Mouse (Mus musculus) liver, adult 2 months (tissue): ENCODE measurements around the gene Mup4.

ENCODE experiments used
- CTCF ChIP-seq: fragments of 200-500 bp; IDR thresholded peaks from 2 replicates; pipeline ENCODE4 v1.5.1; 2011; ENCODE audit warnings: low read depth, low read length, control low read depth
- POLR2A ChIP-seq: fragments of 200-500 bp; IDR thresholded peaks from 2 replicates; pipeline ENCODE4 v1.6.1; 2011; ENCODE audit warnings: low read length, control low read depth; ENCODE audit not compliant: insufficient read depth; ENCODE audit errors: extremely low read depth

GRCm38 (mm10) chr4:59907092-59907491, 53.4 kb downstream of the Mup4 start:
- TF ChIP-seq CTCF (no peak), POLR2A (no peak)
